Mouse (Mus musculus) midbrain, embryonic 14.5 days (tissue): Measurements from ENCODE around the gene Gm49486. TPM values are rescaled to one million over a fixed set of nuclear protein-coding genes. Genes with fewer than 3 reads are reported as not detected.
"Not testable (repeated sequence)": the region's sequence is repeated elsewhere in the genome, so short reads cannot be mapped to it uniquely, and the experiment has no call there.

Experiments
- ATAC-seq: fragments of 200-750 bp; cut with Nextera tagmentation; 2 replicates; pipeline ENCODE4 v1.8.0; 2017; ENCODE audit warnings: moderate number of reproducible peaks, moderate library complexity; ENCODE audit not compliant: low FRiP score, low TSS enrichment
- DNase-seq: peaks from one replicate; pipeline ENCODE4 v3.0.0-alpha.2; 2015
- H3K27ac ChIP-seq: fragments of 300-500 bp; sonication (generic); replicated peaks from 2 replicates; pipeline ENCODE4 v1.5.1; 2014; ENCODE audit warnings: mild to moderate bottlenecking, low read depth, low read length, moderate library complexity
- H3K27me3 ChIP-seq: fragments of 300-500 bp; sonication (generic); 2 replicates; pipeline ENCODE4 v1.6.1; 2014; ENCODE audit warnings: low read length, control low read depth, mixed read lengths; ENCODE audit not compliant: control insufficient read depth, insufficient read depth
- H3K36me3 ChIP-seq: fragments of 300-500 bp; sonication (generic); 2 replicates; pipeline ENCODE4 v1.6.1; 2014; ENCODE audit warnings: low read length, control low read depth; ENCODE audit not compliant: control insufficient read depth, insufficient read depth
- H3K4me1 ChIP-seq: fragments of 300-500 bp; sonication (generic); 2 replicates; pipeline ENCODE4 v1.6.1; 2014; ENCODE audit warnings: mild to moderate bottlenecking, antibody characterized with exemption, low read length, control low read depth; ENCODE audit not compliant: control insufficient read depth, insufficient read depth
- H3K4me2 ChIP-seq: fragments of 300-500 bp; sonication (generic); 2 replicates; pipeline ENCODE4 v1.6.1; 2014; ENCODE audit warnings: mild to moderate bottlenecking, low read length, moderate library complexity
- H3K4me3 ChIP-seq: fragments of 300-500 bp; sonication (generic); replicated peaks from 2 replicates; pipeline ENCODE4 v1.5.1; 2014; ENCODE audit warnings: low read depth, low read length
- H3K9ac ChIP-seq: fragments of 300-500 bp; sonication (generic); replicated peaks from 2 replicates; pipeline ENCODE4 v1.6.1; 2014; ENCODE audit warnings: mild to moderate bottlenecking, low read length, moderate library complexity
- H3K9me3 ChIP-seq: fragments of 300-500 bp; sonication (generic); 2 replicates; pipeline ENCODE4 v1.6.1; 2016; ENCODE audit warnings: low read length, control low read depth, mixed read lengths; ENCODE audit not compliant: control insufficient read depth
- WGBS: fragments of 180-500 bp; shearing (Covaris S2); extraction: QIAGEN DNeasy Blood & Tissue Kit; methylation state at CpG from one replicate; pipeline ENCODE4 v1.1.7; 2014; 5-methylcytosine and 5-hydroxymethylcytosine counted together
- polyA plus RNA-seq: library from polyadenylated mRNA; unstranded; fragments of >200 nt; fragmentation: Nextera tagmentation; extraction: Ambion mirVana; gene quantifications from 2 replicates; pipeline ENCODE4 v1.2.1, GENCODE M21; 2014

The Gm49486 gene
- polyA plus RNA-seq, 1 experiment from 2014 or later: 1.6 TPM

DNA sequence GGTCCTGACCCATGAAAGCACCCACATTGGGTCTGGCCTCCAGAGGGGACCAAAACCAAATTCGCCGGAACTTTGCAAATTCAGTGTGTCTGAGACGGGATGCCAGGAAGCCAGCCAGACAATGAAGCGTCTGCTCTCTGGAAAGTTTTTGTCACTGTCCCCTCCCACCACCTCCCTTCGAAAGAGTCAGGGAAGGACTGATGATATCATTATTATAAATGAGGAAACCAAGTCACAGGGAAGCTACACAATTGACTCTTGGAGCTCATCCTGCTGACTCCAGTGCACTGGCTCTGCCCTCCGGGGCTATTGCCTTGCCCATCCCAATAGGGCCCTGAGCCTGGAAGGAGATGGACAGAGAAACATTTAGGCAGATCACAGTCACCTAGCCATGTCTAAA lies 15.6 kb upstream of the Gm49486 start:
- Histone ChIP-seq H3K9me3 (no peaks in the 10 kb centered on the region), H3K4me2 (no peak overlapping the region), H3K4me1 (no peaks in the 10 kb centered on the region), H3K27me3 (no peaks in the 10 kb centered on the region), H3K9ac (no peak overlapping the region), H3K36me3 (no peaks in the 10 kb centered on the region), H3K27ac (no peak overlapping the region), H3K4me3 (no peak overlapping the region)
- DNase-seq (no peak), ATAC-seq (no peak)
- WGBS: 66% methylated on average over 6 of the region's 6 CpGs

DNA sequence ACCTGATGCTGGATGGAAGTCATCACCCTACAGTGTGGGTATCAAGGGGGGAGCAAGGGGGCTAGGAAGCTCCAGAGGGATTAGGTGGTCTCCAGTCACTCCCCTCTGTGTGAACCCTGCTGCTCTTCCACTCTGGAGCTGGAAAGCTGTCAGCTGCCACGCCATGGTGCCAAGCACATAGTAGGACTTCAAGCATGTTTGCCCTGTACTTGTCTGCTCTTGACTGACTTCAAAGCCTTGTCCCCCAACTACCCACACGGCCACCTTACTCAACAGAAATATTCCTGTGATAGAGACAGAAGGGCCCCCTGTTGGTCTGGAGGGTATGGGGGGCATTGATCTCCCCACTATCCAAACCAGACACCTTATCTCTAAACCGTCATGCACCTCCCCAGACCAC lies 13.0 kb upstream of the Gm49486 start:
- H3K36me3 ChIP-seq: no peaks in the 10 kb centered on the region
- no peak for ATAC-seq
- no peak overlapping the region for H3K4me2 ChIP-seq
- no peaks in the 10 kb centered on the region for H3K27me3 ChIP-seq
- no peaks in the 10 kb centered on the region for H3K4me1 ChIP-seq
- DNase-seq: no peak
- H3K9ac ChIP-seq: no peak overlapping the region
- H3K27ac ChIP-seq: no peak overlapping the region
- no peak overlapping the region for H3K4me3 ChIP-seq
- H3K9me3 ChIP-seq: no peaks in the 10 kb centered on the region
- WGBS: 76% methylated on average over 3 of the region's 3 CpGs

DNA sequence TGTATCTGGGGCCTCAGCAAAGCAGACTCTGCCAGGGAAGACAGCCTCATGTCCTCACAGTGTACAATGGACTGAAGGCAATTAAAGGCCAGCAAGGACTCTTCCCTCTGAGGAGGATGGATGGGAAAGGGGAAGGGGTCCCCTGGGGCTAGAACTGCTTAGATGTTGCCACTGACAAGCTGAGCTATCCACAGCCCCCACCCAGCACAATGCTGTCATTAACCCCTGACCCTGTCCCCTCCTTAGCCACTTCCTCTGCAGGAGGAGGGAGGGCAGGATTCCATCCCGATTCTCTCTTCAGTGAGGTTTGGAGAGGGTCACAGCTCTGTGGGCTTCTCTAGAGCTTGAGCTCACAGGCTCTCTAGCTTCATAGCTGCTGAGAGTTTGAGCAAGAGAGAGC lies 9.6 kb upstream of the Gm49486 start:
- ATAC-seq: no peak

DNA sequence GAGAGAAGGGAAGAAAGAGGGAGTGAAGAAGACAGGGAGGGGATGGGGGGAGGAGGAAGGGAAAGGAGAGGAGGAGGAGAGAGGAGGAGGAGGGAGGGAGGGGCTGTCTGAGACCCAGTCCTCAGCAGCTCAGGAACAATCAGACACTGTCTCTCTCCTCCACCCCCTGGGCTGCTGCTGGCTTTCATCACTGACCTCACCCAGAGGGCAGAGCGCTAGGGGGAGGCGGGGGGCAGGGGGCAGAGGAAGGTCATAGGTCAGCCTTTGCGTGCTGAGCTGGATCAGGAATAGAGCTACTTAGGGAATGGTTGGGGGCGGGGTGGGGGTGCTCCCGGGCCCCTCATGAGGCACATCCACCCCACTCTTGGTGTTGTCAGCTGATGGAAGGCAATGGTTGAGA lies 5.5 kb upstream of the Gm49486 start:
- Histone ChIP-seq H3K27me3 (no peaks in the 10 kb centered on the region), H3K36me3 (no peaks in the 10 kb centered on the region), H3K27ac (no peak overlapping the region), H3K9ac (no peak overlapping the region), H3K9me3 (no peaks in the 10 kb centered on the region), H3K4me3 (no peak overlapping the region), H3K4me2 (no peak overlapping the region), H3K4me1 (peaks cover 9% of the 10 kb centered on the region; the same call in 1 of the 2 replicates)
- ATAC-seq: no peak
- no peak for DNase-seq
- 3% methylated on average over 5 of the region's 5 CpGs for WGBS

More for the DNA sequence above, 9.6 kb upstream of the Gm49486 start:
- no peak overlapping the region for H3K4me2 ChIP-seq
- WGBS: 9% methylated on average over 1 of the region's 1 CpGs
- 0 out of 2 replicates have a peak, but pooled peaks cover 2% of the 10 kb centered on the region for H3K4me1 ChIP-seq
- H3K36me3 ChIP-seq: no peaks in the 10 kb centered on the region
- H3K27me3 ChIP-seq: no peaks in the 10 kb centered on the region
- no peaks in the 10 kb centered on the region for H3K9me3 ChIP-seq
- no peak overlapping the region for H3K4me3 ChIP-seq
- no peak overlapping the region for H3K9ac ChIP-seq
- no peak overlapping the region for H3K27ac ChIP-seq
- no peak for DNase-seq

DNA sequence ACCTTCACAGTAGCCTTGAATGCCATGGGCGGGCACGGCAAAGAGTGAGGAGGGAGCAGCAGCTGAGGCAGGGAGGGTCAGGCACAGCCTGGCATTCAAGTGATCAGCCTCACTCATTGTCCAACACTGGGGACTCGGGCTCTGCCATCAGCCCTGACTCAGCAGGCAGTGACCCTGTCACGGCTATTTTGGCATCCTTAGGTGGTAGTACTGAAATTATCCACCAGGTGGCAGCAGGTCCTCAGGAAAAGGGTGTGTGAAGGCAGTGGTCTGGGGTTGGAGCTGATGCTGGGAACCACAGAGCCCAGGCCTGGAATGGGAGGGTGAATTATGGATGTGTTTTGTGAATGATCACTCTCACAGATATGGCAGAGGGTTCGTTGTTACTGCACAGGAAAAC lies 4.5 kb upstream of the Gm49486 start:
- no peaks in the 10 kb centered on the region for H3K27me3 ChIP-seq
- peak; percentile 67 for ATAC-seq
- H3K4me3 ChIP-seq: no peak overlapping the region
- WGBS: 5% methylated on average over 5 of the region's 5 CpGs
- DNase-seq: peak; percentile 91
- H3K4me1 ChIP-seq: peaks cover 12% of the 10 kb centered on the region
- no peaks in the 10 kb centered on the region for H3K36me3 ChIP-seq
- no peak overlapping the region for H3K27ac ChIP-seq
- no peak overlapping the region for H3K9ac ChIP-seq
- no peak overlapping the region for H3K4me2 ChIP-seq
- H3K9me3 ChIP-seq: no peaks in the 10 kb centered on the region

DNA sequence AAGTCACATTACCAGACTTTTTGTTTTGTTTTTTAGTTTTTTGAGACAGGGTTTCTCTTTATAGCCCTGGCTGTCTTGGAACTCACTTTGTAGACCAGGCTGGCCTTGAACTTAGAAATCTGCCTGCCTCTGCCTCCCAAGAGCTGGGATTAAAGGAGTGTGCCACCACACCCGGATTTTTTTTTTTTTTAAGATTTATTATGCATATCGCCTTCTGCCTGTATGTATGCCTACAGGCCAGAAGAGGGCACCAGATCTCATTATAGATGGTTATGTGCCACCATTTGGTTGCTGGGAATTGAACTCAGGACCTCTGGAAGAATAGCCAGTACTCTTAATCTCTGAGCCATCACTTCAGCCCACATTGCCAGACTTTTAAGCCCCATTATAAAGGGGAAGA lies 3.4 kb upstream of the Gm49486 start:
- 79% methylated on average over 2 of the region's 2 CpGs for WGBS
- DNase-seq, H3K36me3 ChIP-seq, ATAC-seq, H3K4me3 ChIP-seq, H3K27me3 ChIP-seq, H3K27ac ChIP-seq, H3K9ac ChIP-seq, H3K9me3 ChIP-seq, H3K4me2 ChIP-seq: not testable (repeated sequence)
- H3K4me1 ChIP-seq: peaks cover 18% of the 10 kb centered on the region

DNA sequence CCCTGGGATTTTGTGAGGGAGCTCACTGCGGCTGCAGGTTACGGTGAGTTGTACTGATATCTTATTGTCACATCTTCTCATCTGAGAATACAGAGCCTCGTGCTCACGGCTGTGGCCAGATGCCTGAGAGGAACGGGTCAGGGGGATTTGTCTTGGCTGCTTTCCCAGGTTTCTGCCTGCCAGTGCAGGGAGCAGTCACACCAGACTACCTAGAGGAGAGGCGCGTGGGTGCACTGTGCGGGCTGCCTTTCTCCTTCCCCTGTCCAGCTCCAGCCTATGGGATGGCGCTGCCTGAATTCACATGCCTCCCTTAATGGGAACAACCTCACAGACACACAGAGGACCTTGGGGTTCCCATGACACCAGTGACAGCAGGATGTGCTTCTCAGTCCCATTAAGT lies 6.1 kb downstream of the Gm49486 start:
- no peak overlapping the region for H3K4me3 ChIP-seq
- no peak overlapping the region for H3K4me2 ChIP-seq
- peaks cover 77% of the 10 kb centered on the region for H3K36me3 ChIP-seq
- no peak for ATAC-seq
- no peak for DNase-seq
- no peaks in the 10 kb centered on the region for H3K9me3 ChIP-seq
- no peaks in the 10 kb centered on the region for H3K4me1 ChIP-seq
- no peak overlapping the region for H3K9ac ChIP-seq
- no peak overlapping the region for H3K27ac ChIP-seq
- 84% methylated on average over 9 of the region's 9 CpGs for WGBS
- H3K27me3 ChIP-seq: no peaks in the 10 kb centered on the region

DNA sequence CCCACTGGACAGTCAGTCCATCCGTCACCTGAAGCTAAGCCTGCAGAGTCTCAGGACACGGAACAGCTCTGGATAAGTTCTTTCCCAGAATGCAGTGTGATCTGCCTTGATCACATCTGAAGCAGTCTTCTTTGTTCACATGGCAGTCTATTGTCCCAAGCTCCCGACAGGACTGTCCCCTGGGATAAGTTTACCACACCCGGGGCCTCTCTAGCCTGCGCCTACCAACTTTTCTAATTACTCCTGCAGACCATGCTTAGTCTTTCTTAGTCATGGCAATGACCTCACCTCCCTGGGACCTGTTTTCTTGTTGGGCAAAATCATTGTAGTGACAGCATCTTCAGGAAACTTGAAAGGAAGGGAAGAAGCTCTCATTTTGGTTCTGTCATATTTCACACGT lies 8.8 kb downstream of the Gm49486 start:
- ATAC-seq (no peak), DNase-seq (no peak)
- H3K4me1 ChIP-seq: no peaks in the 10 kb centered on the region
- H3K27me3 ChIP-seq: no peaks in the 10 kb centered on the region
- no peak overlapping the region for H3K27ac ChIP-seq
- no peak overlapping the region for H3K9ac ChIP-seq
- H3K36me3 ChIP-seq: peaks cover 77% of the 10 kb centered on the region
- 73% methylated on average over 6 of the region's 6 CpGs for WGBS
- no peak overlapping the region for H3K4me2 ChIP-seq
- no peak overlapping the region for H3K4me3 ChIP-seq
- H3K9me3 ChIP-seq: no peaks in the 10 kb centered on the region

DNA sequence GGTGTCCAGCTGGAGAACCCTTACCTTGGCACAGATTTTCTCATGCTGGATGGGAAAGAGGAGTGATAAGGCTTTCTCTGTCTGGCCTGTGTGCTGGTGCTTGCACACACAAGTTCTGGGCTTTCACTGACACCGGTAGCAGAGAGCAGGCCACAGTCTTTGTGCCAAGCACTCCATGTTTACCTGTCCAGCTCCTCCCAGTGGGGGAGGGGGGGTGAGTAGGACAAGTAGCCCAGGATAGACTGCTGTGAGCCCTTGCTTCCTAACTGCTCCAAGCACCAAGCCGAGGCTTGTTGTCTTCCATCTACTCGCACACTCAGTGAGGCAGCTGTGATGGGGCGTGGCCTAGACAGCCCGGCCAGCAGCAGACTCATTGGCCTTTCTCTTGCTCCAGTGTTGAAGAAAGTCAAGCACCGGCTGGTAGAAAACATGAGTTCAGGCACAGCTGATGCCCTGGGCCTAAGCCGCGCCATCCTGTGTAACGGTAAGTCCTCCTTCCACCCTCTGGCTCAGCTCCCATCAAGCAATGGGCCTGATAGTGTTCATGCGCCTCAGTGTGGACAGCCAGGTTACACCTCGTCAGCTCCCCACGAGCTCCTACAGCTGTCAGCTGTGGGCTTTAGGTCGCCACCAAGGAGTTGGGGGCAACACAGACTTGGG lies 13.5 kb downstream of the Gm49486 start:
- 73% methylated on average over 13 of the region's 13 CpGs for WGBS

More for the DNA sequence above, 13.5 kb downstream of the Gm49486 start:
- H3K9ac ChIP-seq: no peak overlapping the region
- peaks cover 83% of the 10 kb centered on the region for H3K36me3 ChIP-seq
- no peak for DNase-seq
- H3K4me3 ChIP-seq: no peak overlapping the region
- H3K27ac ChIP-seq: no peak overlapping the region
- no peaks in the 10 kb centered on the region for H3K27me3 ChIP-seq
- 0 out of 2 replicates have a peak, but pooled peaks cover 3% of the 10 kb centered on the region for H3K4me1 ChIP-seq
- H3K9me3 ChIP-seq: no peaks in the 10 kb centered on the region
- peak; percentile 6; the same call in 1 of the 2 replicates for ATAC-seq
- no peak overlapping the region for H3K4me2 ChIP-seq
